Mouse (Mus musculus) CH12.LX (cell line): ENCODE measurements around the gene Atad1. TPM values are rescaled to one million over a fixed set of nuclear protein-coding genes. Genes with fewer than 3 reads are reported as not detected.

Experiments used
- DNase-seq: peaks from one replicate; pipeline ENCODE4 v3.0.0-alpha.2; 2013; ENCODE audit errors: extremely low read depth
- H3K27ac ChIP-seq: 2 replicates; pipeline ENCODE4 v1.5.1; 2012; ENCODE audit warnings: low read depth, mild to moderate bottlenecking, control low read depth, moderate library complexity; ENCODE audit not compliant: insufficient read depth
- H3K27me3 ChIP-seq: replicated peaks from 2 replicates; pipeline ENCODE3; 2012; ENCODE audit warnings: inconsistent platforms
- H3K36me3 ChIP-seq, 2 experiments: replicated peaks in 1 of 2; 2 replicates each; pipeline versions ENCODE3 to v1.6.1; 2012; ENCODE audit warnings: inconsistent platforms in 1 of 2, low read length in 1 of 2, mild to moderate bottlenecking in 1 of 2, mixed read lengths in 1 of 2, moderate library complexity in 1 of 2; ENCODE audit not compliant: control insufficient read depth in 1 of 2, insufficient read depth in 1 of 2
- H3K4me1 ChIP-seq, 2 experiments: 2 replicates each; pipeline ENCODE4 v1.6.1; 2012; ENCODE audit warnings: inconsistent platforms in 1 of 2, moderate library complexity in 1 of 2; ENCODE audit not compliant: insufficient read depth in 2 of 2, control insufficient read depth in 1 of 2
- H3K4me2 ChIP-seq: 2 replicates; pipeline ENCODE4 v1.6.1; 2012; ENCODE audit warnings: low read depth, mild to moderate bottlenecking, control low read depth; ENCODE audit not compliant: poor library complexity, insufficient read depth, severe bottlenecking
- H3K4me3 ChIP-seq, 3 experiments: fragments of 150-350 bp in 1 of 3; sonication (generic) in 1 of 3; replicated peaks in 1 of 3; 2 replicates each; pipeline versions ENCODE3 to v1.5.1; 2011 to 2012; ENCODE audit warnings: low read depth in 2 of 3, low read length in 2 of 3, mild to moderate bottlenecking in 2 of 3, moderate library complexity in 2 of 3, control low read depth in 1 of 3, improper control_type of control experiment in 1 of 3, inconsistent platforms in 1 of 3, mixed read lengths in 1 of 3; ENCODE audit not compliant: poor library complexity in 1 of 3
- H3K79me2 ChIP-seq: replicated peaks from 2 replicates; pipeline ENCODE4 v1.6.1; 2012; ENCODE audit warnings: mild to moderate bottlenecking, moderate library complexity; ENCODE audit not compliant: control insufficient read depth, poor library complexity, insufficient read depth, severe bottlenecking; ENCODE audit errors: extremely low read depth
- H3K9ac ChIP-seq: 2 replicates; pipeline ENCODE4 v1.6.1; 2012; ENCODE audit warnings: low read depth, mild to moderate bottlenecking, control low read depth, moderate library complexity; ENCODE audit not compliant: insufficient read depth
- H3K9me3 ChIP-seq: replicated peaks from 2 replicates; pipeline ENCODE3; 2012; ENCODE audit warnings: low read length, inconsistent platforms, mixed read lengths
- BHLHE40 ChIP-seq: IDR thresholded peaks from 2 replicates; pipeline ENCODE4 v1.6.1; 2011; ENCODE audit warnings: mild to moderate bottlenecking, low read depth, low read length, improper control_type of control experiment
- CHD1 ChIP-seq: IDR thresholded peaks from 2 replicates; pipeline ENCODE4 v1.6.1; 2012; ENCODE audit warnings: low read depth, low read length, improper control_type of control experiment, inconsistent platforms
- CTCF ChIP-seq, 2 experiments: IDR thresholded peaks in 1 of 2; conservative IDR thresholded peaks in 1 of 2; 2 replicates each; pipeline ENCODE4 v1.5.1; 2011 to 2012; ENCODE audit warnings: low read depth in 2 of 2, low read length in 2 of 2, improper control_type of control experiment in 1 of 2, inconsistent platforms in 1 of 2, mild to moderate bottlenecking in 1 of 2, moderate library complexity in 1 of 2
- ELF1 ChIP-seq: IDR thresholded peaks from 2 replicates; pipeline ENCODE4 v1.6.1; 2014; ENCODE audit warnings: low read depth, mild to moderate bottlenecking, inconsistent platforms, low read length, improper control_type of control experiment
- ETS1 ChIP-seq: conservative IDR thresholded peaks from 2 replicates; pipeline ENCODE4 v1.6.1; 2012; ENCODE audit warnings: low read depth, mild to moderate bottlenecking, inconsistent platforms, low read length, improper control_type of control experiment, moderate library complexity
- IRF4 ChIP-seq: IDR thresholded peaks from 2 replicates; pipeline ENCODE4 v1.6.1; 2014; ENCODE audit warnings: low read depth, mild to moderate bottlenecking, inconsistent platforms, low read length, improper control_type of control experiment
- JUN ChIP-seq: IDR thresholded peaks from 2 replicates; pipeline ENCODE4 v1.6.1; 2011; ENCODE audit warnings: low read depth, mild to moderate bottlenecking, low read length, improper control_type of control experiment, moderate library complexity; ENCODE audit not compliant: insufficient read depth
- JUND ChIP-seq: conservative IDR thresholded peaks from 2 replicates; pipeline ENCODE4 v1.6.1; 2011; ENCODE audit warnings: low read depth, low read length, improper control_type of control experiment
- KAT2A ChIP-seq: IDR thresholded peaks from 2 replicates; pipeline ENCODE4 v1.6.1; 2012; ENCODE audit warnings: low read length, improper control_type of control experiment, inconsistent platforms; ENCODE audit not compliant: insufficient replicate concordance
- MEF2A ChIP-seq: IDR thresholded peaks from 2 replicates; pipeline ENCODE4 v1.6.1; 2014; ENCODE audit warnings: low read depth, mild to moderate bottlenecking, inconsistent platforms, low read length, improper control_type of control experiment, borderline replicate concordance
- MYC ChIP-seq: IDR thresholded peaks from 2 replicates; pipeline ENCODE4 v1.6.1; 2011; ENCODE audit warnings: low read depth, mild to moderate bottlenecking, improper control_type of control experiment, low read length
- NRF1 ChIP-seq: IDR thresholded peaks from 2 replicates; pipeline ENCODE4 v1.6.1; 2014; ENCODE audit warnings: low read depth, mild to moderate bottlenecking, inconsistent platforms, low read length, improper control_type of control experiment, moderate library complexity
- SIN3A ChIP-seq: IDR thresholded peaks from 2 replicates; pipeline ENCODE4 v1.6.1; 2012; ENCODE audit warnings: low read length, improper control_type of control experiment, inconsistent platforms
- TCF12 ChIP-seq: IDR thresholded peaks from 2 replicates; pipeline ENCODE4 v1.6.1; 2014; ENCODE audit warnings: low read depth, mild to moderate bottlenecking, inconsistent platforms, low read length, improper control_type of control experiment
- UBTF ChIP-seq: IDR thresholded peaks from 2 replicates; pipeline ENCODE4 v1.6.1; 2012; ENCODE audit warnings: low read depth, mild to moderate bottlenecking, inconsistent platforms, low read length, improper control_type of control experiment, moderate library complexity
- ZC3H11A ChIP-seq: IDR thresholded peaks from 2 replicates; pipeline ENCODE4 v1.6.1; 2012; ENCODE audit warnings: low read depth, mild to moderate bottlenecking, inconsistent platforms, low read length, improper control_type of control experiment
- ZKSCAN1 ChIP-seq: IDR thresholded peaks from 2 replicates; pipeline ENCODE4 v1.6.1; 2012; ENCODE audit warnings: low read depth, inconsistent platforms, low read length, improper control_type of control experiment, borderline replicate concordance
- ZNF384 ChIP-seq: IDR thresholded peaks from 2 replicates; pipeline ENCODE4 v1.6.1; 2012; ENCODE audit warnings: low read depth, low read length, improper control_type of control experiment, inconsistent platforms
- dilution Hi-C: fragments of 300-500 bp; cut with MboI; formaldehyde crosslinking; loops from 2 replicates; pipeline ENCODE4 v1.14.3; 2020; ENCODE audit warnings: low sequenced_read_pairs; ENCODE audit not compliant: extremely low pct_unique_long_range_greater_than_20kb, extremely low pct_ligation_motif_present
- in situ Hi-C: fragments of 300-500 bp; cut with MboI; formaldehyde crosslinking; loops from 3 replicates; pipeline ENCODE4 v1.14.3; 2019; ENCODE audit warnings: low sequenced_read_pairs, low pct_ligation_motif_present, low pct_unique_long_range_greater_than_20kb, mixed read lengths
- polyA plus RNA-seq: library from polyadenylated mRNA; unstranded; fragments of >175 nt; gene quantifications from 2 replicates; pipeline ENCODE4 v1.2.1, GENCODE M21; 2012; ENCODE audit warnings: low read depth; ENCODE audit not compliant: insufficient read length
- total RNA-seq, 2 experiments: library from RNA; depleted of rRNA; stranded (reverse); fragments of 300-350 nt in 1 of 2; fragments of >200 nt in 1 of 2; gene quantifications; 2 replicates each; pipeline ENCODE4 v1.2.3; 2012 to 2014

Gene Atad1
- total and polyA plus RNA-seq, 3 experiments, result 78.5 to 268 (median 103) TPM

GRCm38 (mm10) chr19:32737844-32738243 lies 1.7 kb downstream of the Atad1 start:
- H3K9me3 ChIP-seq, result no peaks in the 10 kb centered on the region
- no peak overlapping the region for H3K9ac ChIP-seq
- DNase-seq, result no peak
- TF ChIP-seq CTCF (conservative IDR thresholded peaks at IDR 0.05 in 1 of 2, IDR thresholded peaks at IDR 0.05 in 1 of 2; ENCODE audit: low read depth in 2 of 2, low read length in 2 of 2), result no peak
- TF ChIP-seq ZC3H11A, result no peak
- TF ChIP-seq IRF4, result no peak
- TF ChIP-seq SIN3A, result no peak
- TF ChIP-seq BHLHE40, result no peak
- TF ChIP-seq JUND, result no peak
- no peak for TF ChIP-seq CHD1
- no peak for TF ChIP-seq ZNF384
- TF ChIP-seq UBTF, result no peak
- TF ChIP-seq JUN, result no peak
- TF ChIP-seq MEF2A, result no peak
- TF ChIP-seq TCF12, result no peak
- TF ChIP-seq KAT2A, result no peak
- no peak for TF ChIP-seq ETS1
- no peak for TF ChIP-seq ZKSCAN1
- no peak for TF ChIP-seq NRF1
- H3K4me3 ChIP-seq, result no peak overlapping the region
- no peak overlapping the region for H3K27ac ChIP-seq
- no peaks in the 10 kb centered on the region for H3K79me2 ChIP-seq
- no peaks in the 10 kb centered on the region for H3K36me3 ChIP-seq
- dilution Hi-C loops (no loop called here), in situ Hi-C loops (no loop called here)
- no peaks in the 10 kb centered on the region for H3K27me3 ChIP-seq
- H3K4me2 ChIP-seq, result no peak overlapping the region
- H3K4me1 ChIP-seq, result peaks cover 0 to 7% of the 10 kb centered on the region in 2 experiments; a peak in 2 of 4 replicates

DNA sequence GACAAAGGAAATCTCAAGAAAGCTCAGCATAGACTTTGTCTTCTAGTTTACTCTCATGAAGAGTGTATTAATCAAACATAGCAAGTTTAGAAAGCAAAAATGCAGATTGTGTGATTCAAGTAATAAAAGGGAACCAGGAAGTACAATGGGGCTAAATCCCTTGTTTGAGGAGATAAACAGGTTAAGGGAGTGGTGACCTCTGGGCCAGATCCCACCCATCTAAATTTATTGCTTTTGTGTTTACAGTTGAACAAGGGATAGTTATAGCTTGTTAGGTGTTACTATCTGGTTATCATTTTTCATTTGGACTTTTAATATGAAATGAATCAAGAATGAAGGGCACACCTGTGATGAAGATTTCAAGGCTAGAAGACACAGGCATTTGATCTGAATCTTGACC lies 6.7 kb downstream of the Atad1 start:
- dilution Hi-C loops, result no loop called here

More for the DNA sequence above, 6.7 kb downstream of the Atad1 start:
- H3K27ac ChIP-seq, result no peak overlapping the region
- no peak overlapping the region for H3K4me3 ChIP-seq
- H3K9me3 ChIP-seq, result no peaks in the 10 kb centered on the region
- H3K79me2 ChIP-seq, result no peaks in the 10 kb centered on the region
- no peak for DNase-seq
- no peaks in the 10 kb centered on the region for H3K36me3 ChIP-seq
- no peak overlapping the region for H3K4me2 ChIP-seq
- in situ Hi-C loops, result no loop called here
- TF ChIP-seq MYC, result no peak
- no peak for TF ChIP-seq ELF1
- TF ChIP-seq, all 38 proteins: peak for 0
- Histone ChIP-seq H3K9ac (no peak overlapping the region), H3K27me3 (no peaks in the 10 kb centered on the region), H3K4me1 (no peaks in the 10 kb centered on the region)
